Mouse (Mus musculus) embryonic facial prominence, embryonic 15.5 days (tissue): ENCODE data around the gene Tcp11l2. TPM values are rescaled to one million over a fixed set of nuclear protein-coding genes. Genes with fewer than 3 reads are reported as not detected.

ENCODE experiments used
- ATAC-seq: fragments of 200-750 bp; cut with Nextera tagmentation; 2 replicates; pipeline ENCODE4 v1.8.0; 2017; ENCODE audit warnings: low read depth, moderate TSS enrichment; ENCODE audit not compliant: insufficient number of reproducible peaks, low FRiP score, low TSS enrichment
- H3K27ac ChIP-seq: fragments of 300-500 bp; sonication (generic); replicated peaks from 2 replicates; pipeline ENCODE4 v1.5.1; 2015; ENCODE audit warnings: mild to moderate bottlenecking, inconsistent platforms
- H3K27me3 ChIP-seq: fragments of 300-500 bp; sonication (generic); 2 replicates; pipeline ENCODE4 v1.6.1; 2015; ENCODE audit warnings: inconsistent platforms
- H3K36me3 ChIP-seq: fragments of 300-500 bp; sonication (generic); 2 replicates; pipeline ENCODE4 v1.6.1; 2015; ENCODE audit warnings: mild to moderate bottlenecking, inconsistent platforms
- H3K4me1 ChIP-seq: fragments of 300-500 bp; sonication (generic); 2 replicates; pipeline ENCODE4 v1.6.1; 2015; ENCODE audit warnings: inconsistent platforms
- H3K4me2 ChIP-seq: fragments of 300-500 bp; sonication (generic); replicated peaks from 2 replicates; pipeline ENCODE4 v1.6.1; 2015; ENCODE audit warnings: mild to moderate bottlenecking, inconsistent platforms
- H3K4me3 ChIP-seq: fragments of 300-500 bp; sonication (generic); replicated peaks from 2 replicates; pipeline ENCODE4 v1.5.1; 2015; ENCODE audit warnings: mild to moderate bottlenecking, inconsistent platforms
- H3K9ac ChIP-seq: fragments of 300-500 bp; sonication (generic); 2 replicates; pipeline ENCODE4 v1.6.1; 2015; ENCODE audit warnings: inconsistent platforms
- H3K9me3 ChIP-seq: fragments of 300-500 bp; sonication (generic); replicated peaks from 2 replicates; pipeline ENCODE4 v1.6.1; 2016; ENCODE audit warnings: inconsistent platforms
- WGBS: fragments of 180-500 bp; shearing (Covaris S2); methylation state at CpG from one replicate; pipeline ENCODE4 v1.1.7; 2015; 5-methylcytosine and 5-hydroxymethylcytosine counted together
- polyA plus RNA-seq: library from polyadenylated mRNA; unstranded; fragments of >200 nt; fragmentation: Nextera tagmentation; extraction: Ambion mirVana; gene quantifications from 2 replicates; pipeline ENCODE4 v1.2.1, GENCODE M21; 2015

Tcp11l2 gene
- polyA plus RNA-seq, 1 experiment from 2014 or later, result 22.4 TPM

DNA sequence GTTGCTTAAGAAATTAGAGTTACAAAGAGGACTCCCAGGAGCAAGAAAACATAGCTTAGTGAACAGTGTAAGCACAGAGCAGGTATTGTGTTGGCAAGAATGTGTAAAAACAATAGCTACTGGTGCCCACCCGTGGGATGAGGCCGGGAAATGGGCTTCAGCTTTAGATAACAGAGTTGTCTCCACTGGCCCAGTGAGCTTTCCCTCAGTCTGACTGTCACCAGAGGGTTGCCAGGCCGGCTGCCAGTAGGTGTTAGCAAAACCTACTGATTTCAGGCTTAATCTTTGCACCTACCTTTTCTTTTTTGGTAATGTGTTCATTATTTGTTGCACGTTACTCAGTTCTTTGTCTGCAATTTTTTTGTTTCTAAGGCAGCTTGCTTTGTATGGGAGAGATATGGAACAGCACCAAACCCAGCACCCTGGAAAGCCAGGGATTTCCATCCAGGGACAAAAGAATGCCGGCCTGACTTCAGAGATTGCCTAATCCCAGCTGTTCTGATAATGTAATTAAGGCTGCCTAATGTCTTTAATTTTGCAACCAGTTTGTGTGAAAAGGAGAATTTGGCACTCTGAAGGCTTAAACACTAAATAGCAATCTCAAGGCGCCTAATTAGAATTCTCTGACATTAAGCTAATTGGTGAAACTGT, 81.1 kb downstream of the Tcp11l2 start:
- no peak for ATAC-seq
- no peaks in the 10 kb centered on the region for H3K9me3 ChIP-seq
- no peak overlapping the region for H3K27ac ChIP-seq
- H3K36me3 ChIP-seq, result peaks cover 18% of the 10 kb centered on the region; the same call in 1 of the 2 replicates
- H3K4me3 ChIP-seq, result no peak overlapping the region
- H3K4me1 ChIP-seq, result no peaks in the 10 kb centered on the region
- WGBS, result 49% methylated on average over 6 of the region's 6 CpGs
- H3K9ac ChIP-seq, result no peak overlapping the region
- H3K4me2 ChIP-seq, result no peak overlapping the region
- H3K27me3 ChIP-seq, result no peaks in the 10 kb centered on the region

GRCm38 (mm10) chr10:84658088-84658848, 81.8 kb downstream of the Tcp11l2 start:
- Histone ChIP-seq H3K4me3 (no peak overlapping the region), H3K4me2 (no peak overlapping the region), H3K4me1 (no peaks in the 10 kb centered on the region), H3K36me3 (peaks cover 11% of the 10 kb centered on the region; the same call in 1 of the 2 replicates), H3K9me3 (no peaks in the 10 kb centered on the region), H3K27me3 (no peaks in the 10 kb centered on the region), H3K9ac (no peak overlapping the region), H3K27ac (no peak overlapping the region)
- no peak for ATAC-seq
- 61% methylated on average over 18 of the region's 18 CpGs for WGBS

DNA sequence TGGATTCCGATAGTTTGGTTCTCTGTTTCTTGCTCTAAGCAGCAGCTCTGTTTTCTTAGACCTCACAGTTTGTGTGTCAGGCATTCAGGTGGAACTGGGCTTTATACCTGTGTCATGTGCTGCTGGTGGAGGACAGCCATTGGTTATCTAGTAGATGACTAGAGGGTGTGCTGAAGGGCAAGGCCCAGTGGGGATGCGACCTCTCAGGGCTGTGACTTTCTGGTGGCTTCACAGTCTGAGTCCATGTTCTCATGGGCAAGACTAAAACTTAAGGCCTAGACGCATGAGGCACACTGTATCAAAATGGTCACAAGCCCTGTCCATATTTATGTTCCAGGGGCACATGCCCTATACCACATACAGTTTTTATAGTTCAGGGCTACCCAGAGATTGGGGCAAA, 82.9 kb downstream of the Tcp11l2 start:
- Histone ChIP-seq H3K27ac (no peak overlapping the region), H3K4me3 (no peak overlapping the region), H3K4me1 (no peaks in the 10 kb centered on the region), H3K4me2 (no peak overlapping the region), H3K9ac (no peak overlapping the region), H3K36me3 (peaks cover 11% of the 10 kb centered on the region), H3K27me3 (no peaks in the 10 kb centered on the region), H3K9me3 (no peaks in the 10 kb centered on the region)
- WGBS, result 91% methylated on average over 3 of the region's 3 CpGs
- ATAC-seq, result no peak

DNA sequence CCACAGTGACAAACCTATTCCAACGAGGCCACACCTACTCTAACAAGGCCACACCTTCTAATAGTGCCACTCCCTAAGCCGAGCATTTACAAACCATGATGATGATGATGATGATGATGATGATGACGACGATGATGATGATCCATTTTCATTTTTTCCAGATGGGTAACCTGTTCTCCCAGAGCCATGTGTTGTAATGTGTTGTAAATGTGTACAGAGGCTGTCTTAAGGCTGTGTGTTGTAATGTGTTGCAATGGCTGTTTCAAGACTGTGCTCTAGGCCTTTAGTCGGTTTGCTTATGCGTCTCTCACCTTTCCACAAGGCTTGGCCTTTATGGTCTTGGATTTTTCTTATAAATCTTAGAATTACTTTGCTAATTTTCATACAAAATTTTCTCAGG, 85.7 kb downstream of the Tcp11l2 start:
- Histone ChIP-seq H3K36me3 (peaks cover 11% of the 10 kb centered on the region), H3K27me3 (no peaks in the 10 kb centered on the region), H3K9me3 (no peaks in the 10 kb centered on the region), H3K27ac (no peak overlapping the region), H3K4me3 (no peak overlapping the region), H3K4me2 (no peak overlapping the region), H3K4me1 (no peaks in the 10 kb centered on the region), H3K9ac (no peak overlapping the region)
- 93% methylated on average over 6 of the region's 6 CpGs for WGBS
- no peak for ATAC-seq

Other genes starting within 250 kb of the Tcp11l2 start
- gene Nuak1, start 136.0 kb upstream of the Tcp11l2 start, polyA plus RNA-seq, result 3.3 and 3.4 TPM in 2 replicates
- gene Ckap4, start 42.6 kb upstream of the Tcp11l2 start, polyA plus RNA-seq, result 134 and 141 TPM in 2 replicates
- gene Polr3b, start 45.7 kb downstream of the Tcp11l2 start, polyA plus RNA-seq, result 11.0 and 12.7 TPM in 2 replicates
- gene Rfx4, start 179.4 kb downstream of the Tcp11l2 start, polyA plus RNA-seq, result 0.14 and 0.15 TPM in 2 replicates